Comparison of ENCODE assay signal across 8 mouse cellular contexts in the genomic region with DNA sequence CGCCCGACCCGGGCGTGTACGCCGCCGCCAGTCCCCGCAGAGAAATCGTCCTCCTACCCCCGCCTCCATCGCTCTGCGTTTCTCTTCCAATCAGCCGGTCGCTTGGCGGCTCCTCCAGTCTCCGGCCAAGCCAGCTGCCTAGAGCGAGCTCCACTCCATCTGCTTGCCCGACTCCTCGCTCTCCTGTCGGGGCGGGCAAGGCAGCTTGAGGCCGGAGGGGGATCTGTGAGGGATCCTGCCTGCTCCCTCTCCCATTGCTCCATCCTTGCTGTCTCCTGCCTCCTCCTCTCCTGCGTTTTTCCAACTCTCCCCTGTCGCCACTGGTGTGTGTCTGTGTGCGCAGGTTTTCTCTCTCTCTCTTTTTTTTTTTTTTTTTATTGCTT. TPM values are rescaled to one million over a fixed set of nuclear protein-coding genes. Genes with fewer than 3 reads are reported as not detected.
DNase-seq lines count a peak whose midpoint lies in the region; ATAC-seq and TF ChIP-seq lines count a peak whose summit lies in the region.

Ubtf (minus strand) TSS at position 333 of the 383 bp plus-strand sequence.

- H3K9ac ChIP-seq in embryonic facial prominence, embryonic 15.5 days, result peak within 1 kb of the TSS; percentile 97
- peak within 1 kb of the TSS; percentile 99 for H3K9ac ChIP-seq in midbrain, postnatal 0 days (replicated peaks; ENCODE audit: low read length, poor library complexity, severe bottlenecking)

- H3K27ac ChIP-seq in embryonic facial prominence, embryonic 15.5 days (replicated peaks), result peak within 1 kb of the TSS; percentile 99
- peak within 1 kb of the TSS; percentile 98 for H3K27ac ChIP-seq in midbrain, postnatal 0 days (ENCODE audit: low read depth, low read length)

- H3K4me3 ChIP-seq in embryonic facial prominence, embryonic 15.5 days (replicated peaks), result peak within 1 kb of the TSS; percentile 86
- peak within 1 kb of the TSS; percentile 74 for H3K4me3 ChIP-seq in midbrain, postnatal 0 days (ENCODE audit: low read depth, low read length)

- no peaks in the 10 kb centered on the region for H3K9me3 ChIP-seq in embryonic facial prominence, embryonic 15.5 days (replicated peaks)
- H3K9me3 ChIP-seq in midbrain, postnatal 0 days (ENCODE audit: low read length), result no peaks in the 10 kb centered on the region

- peak; percentile 84 for DNase-seq in A20 (ENCODE audit: low read depth, low spot score)
- peak; percentile 57 to 65 for DNase-seq in adrenal gland, postnatal 4 days (ENCODE audit: low spot score in 2 of 2)
- peak; percentile 77 for DNase-seq in heart, adult 8-10 months (ENCODE audit: low spot score)
- DNase-seq in kidney, adult 8-10 months, result peak; percentile 76 to 80
- DNase-seq in liver, result peak; percentile 89
- peak; percentile 93 for DNase-seq in midbrain, postnatal 0 days (ENCODE audit: low spot score)
- DNase-seq in spleen, postnatal 10 days (ENCODE audit: low spot score in 2 of 2), result peak; percentile 85 to 86

- no peak for TF ChIP-seq CTCF in midbrain, postnatal 0 days (IDR thresholded peaks at IDR 0.05)

- peaks cover 10% of the 10 kb centered on the region for H3K36me3 ChIP-seq in embryonic facial prominence, embryonic 15.5 days
- peaks cover 2% of the 10 kb centered on the region; the same call in 1 of the 2 replicates for H3K36me3 ChIP-seq in midbrain, postnatal 0 days (ENCODE audit: insufficient read depth, low read length)

- H3K27me3 ChIP-seq in embryonic facial prominence, embryonic 15.5 days, result no peaks in the 10 kb centered on the region
- H3K27me3 ChIP-seq in midbrain, postnatal 0 days (ENCODE audit: insufficient read depth, low read length), result no peaks in the 10 kb centered on the region

- 0% methylated on average over 25 of the region's 25 CpGs for WGBS in embryonic facial prominence, embryonic 15.5 days
- 0% methylated on average over 25 of the region's 25 CpGs for whole genome bisulfite sequencing in midbrain, postnatal 0 days

- peaks cover 25% of the 10 kb centered on the region for H3K4me1 ChIP-seq in embryonic facial prominence, embryonic 15.5 days
- H3K4me1 ChIP-seq in midbrain, postnatal 0 days (ENCODE audit: insufficient read depth, low read length), result peaks cover 7% of the 10 kb centered on the region

- peak within 1 kb of the TSS; percentile 87 for H3K4me2 ChIP-seq in embryonic facial prominence, embryonic 15.5 days (replicated peaks)
- H3K4me2 ChIP-seq in midbrain, postnatal 0 days (ENCODE audit: low read depth, low read length, poor library complexity, severe bottlenecking), result peak within 1 kb of the TSS; percentile 64

- ATAC-seq in embryonic facial prominence, embryonic 15.5 days (ENCODE audit: insufficient number of reproducible peaks, low FRiP score, low TSS enrichment, low read depth), result no peak
- peak; percentile 29; the same call in 1 of the 2 replicates for ATAC-seq in midbrain, postnatal 0 days (ENCODE audit: low FRiP score)

RNA-seq across cellular contexts. Expression of gene Ubtf, which starts in this region (rescaled TPM):
- total RNA-seq in adrenal gland, postnatal 4 days (2021), result 100 to 1,000 TPM; 136 to 152 TPM
- polyA plus RNA-seq in embryonic facial prominence, embryonic 15.5 days (2015; fragmentation: Nextera tagmentation; extraction: Ambion mirVana), result 86.6 and 87.3 TPM in 2 replicates
- total RNA-seq in heart, adult 8-10 months (2022), result 10 to 100 TPM; 48.6 to 59.7 (median 52.1) TPM
- 64.3 and 71.4 TPM in 2 replicates for total RNA-seq in midbrain, postnatal 0 days (2014; rRNA removed)
- 56.3 and 64.3 TPM in 2 replicates for polyA plus RNA-seq in midbrain, postnatal 0 days (2015; fragmentation: Nextera tagmentation; extraction: Ambion mirVana)
